Mouse (Mus musculus): Measurements from ENCODE around the gene Gps2. TPM values are rescaled to one million over a fixed set of nuclear protein-coding genes. Genes with fewer than 3 reads are reported as not detected.

Gene Gps2
- polyA plus RNA-seq, 1 experiment, result 37.3 TPM

DNA sequence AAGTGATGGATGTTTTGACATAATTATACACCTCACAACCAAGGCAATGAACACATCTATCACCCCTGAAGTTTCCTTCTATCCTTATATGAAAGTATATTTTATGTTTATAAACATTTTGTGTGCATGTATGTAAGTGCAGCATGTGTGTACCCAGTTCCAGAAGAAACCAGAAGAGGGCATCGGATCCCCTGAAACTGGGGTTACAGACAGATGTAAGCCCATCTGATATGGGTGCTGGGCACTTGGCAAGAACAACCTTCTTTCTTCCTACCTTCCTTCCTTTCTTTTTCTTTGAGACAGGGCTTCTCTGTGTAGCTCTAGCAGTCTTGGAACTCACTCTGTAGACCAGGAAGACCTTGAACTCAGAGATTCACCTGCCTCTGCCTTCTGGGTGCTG, 42.5 kb downstream of the Gps2 start:
- TF ChIP-seq CEBPB (IDR thresholded peaks at IDR 0.05; ENCODE audit: low read depth), result no peak
- TF ChIP-seq CTCF (IDR thresholded peaks at IDR 0.05; ENCODE audit: control insufficient read depth, insufficient read depth, insufficient read length), result no peak
- no peak for TF ChIP-seq MAX (IDR thresholded peaks at IDR 0.05)
- no peak for TF ChIP-seq USF1 (IDR thresholded peaks at IDR 0.05; ENCODE audit: low read depth)
- TF ChIP-seq MYOG (IDR thresholded peaks at IDR 0.05; ENCODE audit: control insufficient read depth, extremely low read depth, insufficient read length), result no peak
- TF ChIP-seq MYOD1 (IDR thresholded peaks at IDR 0.05; ENCODE audit: control insufficient read depth, insufficient read length, low read depth), result no peak
- TF ChIP-seq FOSL1 (IDR thresholded peaks at IDR 0.05; ENCODE audit: insufficient read depth, low read length, poor library complexity, severe bottlenecking), result no peak
- Histone ChIP-seq H3K27me3 (ENCODE audit: control insufficient read depth, insufficient read depth, insufficient read length) (no peaks in the 10 kb centered on the region), H3K79me2 (ENCODE audit: control insufficient read depth, insufficient read depth) (no peaks in the 10 kb centered on the region), H3K79me3 (ENCODE audit: low read depth) (no peaks in the 10 kb centered on the region), H3ac (ENCODE audit: control insufficient read depth, insufficient read length, low read depth) (no peak overlapping the region), H3K36me3 (ENCODE audit: control insufficient read depth, insufficient read depth) (no peaks in the 10 kb centered on the region), H3K4me3 (ENCODE audit: insufficient read depth, poor library complexity, severe bottlenecking) (no peak overlapping the region)

DNA sequence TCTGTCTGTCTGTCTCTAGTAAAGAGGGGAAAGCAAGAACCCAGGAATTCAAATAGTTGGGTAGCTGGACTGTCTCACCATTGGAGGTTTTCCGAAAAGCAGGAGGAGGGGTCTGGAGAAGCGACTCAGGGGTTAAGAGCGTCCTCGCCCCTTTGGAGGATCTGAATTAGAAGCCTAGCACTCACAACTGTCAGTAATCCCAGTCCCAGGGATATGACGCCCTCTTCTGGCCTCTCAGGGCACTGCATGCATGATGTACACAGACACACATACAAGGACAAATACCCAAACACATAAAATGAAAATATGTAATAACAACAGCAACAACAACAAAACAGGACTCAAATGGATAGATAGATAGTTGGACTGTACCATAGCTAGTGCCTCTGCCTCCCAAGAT, 46.9 kb downstream of the Gps2 start:
- Histone ChIP-seq H3K79me3 (ENCODE audit: low read depth) (no peaks in the 10 kb centered on the region), H3K36me3 (ENCODE audit: control insufficient read depth, insufficient read depth) (no peaks in the 10 kb centered on the region), H3K79me2 (ENCODE audit: control insufficient read depth, insufficient read depth) (no peaks in the 10 kb centered on the region), H3ac (ENCODE audit: control insufficient read depth, insufficient read length, low read depth) (no peak overlapping the region), H3K4me3 (ENCODE audit: insufficient read depth, poor library complexity, severe bottlenecking) (no peak overlapping the region), H3K27me3 (ENCODE audit: control insufficient read depth, insufficient read depth, insufficient read length) (peaks cover 20% of the 10 kb centered on the region)
- TF ChIP-seq FOSL1 (IDR thresholded peaks at IDR 0.05; ENCODE audit: insufficient read depth, low read length, poor library complexity, severe bottlenecking) (no peak), CTCF (IDR thresholded peaks at IDR 0.05; ENCODE audit: control insufficient read depth, insufficient read depth, insufficient read length) (peak; percentile 2)

DNA sequence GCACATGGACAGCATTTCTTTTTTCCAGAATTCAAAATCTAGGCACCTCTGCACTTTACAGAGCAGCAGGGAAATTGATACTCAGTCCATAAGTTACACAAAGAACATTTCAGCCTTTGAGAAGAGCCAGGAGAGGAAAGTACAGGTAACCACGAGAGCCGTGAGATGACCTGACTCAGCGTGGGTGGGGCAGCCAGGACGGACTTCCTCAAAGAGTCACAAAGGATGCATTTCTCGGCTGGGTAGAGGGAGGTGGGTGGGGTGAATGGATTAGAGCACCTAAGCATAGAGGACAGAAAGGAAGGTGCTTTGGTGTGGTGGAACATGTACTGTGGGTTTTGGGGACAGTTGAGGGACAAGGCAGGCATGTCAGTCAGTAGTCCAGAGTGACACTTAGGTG, 48.2 kb downstream of the Gps2 start:
- no peaks in the 10 kb centered on the region for H3K36me3 ChIP-seq (ENCODE audit: control insufficient read depth, insufficient read depth)
- H3K4me3 ChIP-seq (ENCODE audit: insufficient read depth, poor library complexity, severe bottlenecking), result no peak overlapping the region
- H3ac ChIP-seq (ENCODE audit: control insufficient read depth, insufficient read length, low read depth), result no peak overlapping the region
- no peaks in the 10 kb centered on the region for H3K79me3 ChIP-seq (ENCODE audit: low read depth)
- TF ChIP-seq MYOD1 (IDR thresholded peaks at IDR 0.05; ENCODE audit: control insufficient read depth, insufficient read length, low read depth) (no peak), CTCF (IDR thresholded peaks at IDR 0.05; ENCODE audit: control insufficient read depth, insufficient read depth, insufficient read length) (no peak), FOSL1 (IDR thresholded peaks at IDR 0.05; ENCODE audit: insufficient read depth, low read length, poor library complexity, severe bottlenecking) (no peak), MAX (IDR thresholded peaks at IDR 0.05) (no peak), CEBPB (IDR thresholded peaks at IDR 0.05; ENCODE audit: low read depth) (no peak), USF1 (IDR thresholded peaks at IDR 0.05; ENCODE audit: low read depth) (no peak), MYOG (IDR thresholded peaks at IDR 0.05; ENCODE audit: control insufficient read depth, extremely low read depth, insufficient read length) (no peak)
- no peaks in the 10 kb centered on the region for H3K79me2 ChIP-seq (ENCODE audit: control insufficient read depth, insufficient read depth)
- peaks cover 27% of the 10 kb centered on the region for H3K27me3 ChIP-seq (ENCODE audit: control insufficient read depth, insufficient read depth, insufficient read length)

DNA sequence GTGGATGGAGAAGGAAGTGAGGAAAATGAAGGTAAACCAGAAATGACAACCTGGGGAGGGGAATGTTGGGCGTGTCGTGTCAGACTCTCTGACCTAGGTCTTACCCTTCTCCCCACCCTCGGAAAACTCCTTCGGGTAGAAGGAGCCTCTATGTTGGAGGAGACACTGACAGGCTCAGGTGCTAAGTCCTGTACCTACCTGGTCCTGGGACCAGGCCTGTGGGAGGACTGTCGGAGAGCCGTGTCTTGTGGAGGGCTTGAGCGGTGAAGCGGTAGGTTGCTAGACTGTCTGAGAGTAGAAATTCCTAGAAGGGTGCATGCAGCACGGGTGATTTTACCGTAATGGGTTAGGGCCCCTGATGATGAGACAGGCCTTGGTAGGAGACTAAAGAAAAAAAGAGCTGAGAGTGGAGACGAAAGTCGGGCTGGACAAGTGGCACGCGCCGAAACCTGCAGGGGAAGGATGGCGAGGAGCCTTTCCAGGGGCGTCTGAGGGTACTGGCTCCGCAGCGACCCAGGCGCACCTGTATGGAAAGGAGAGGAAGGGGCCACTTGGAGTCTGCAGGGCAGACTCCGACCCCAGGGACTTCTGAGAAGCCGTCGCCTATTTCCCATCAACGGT, 51.1 kb downstream of the Gps2 start, which contains the start of gene Cldn7:
Gene Cldn7, plus strand, starts transcription at position 130 of the 621 bp plus-strand sequence.
- peaks cover 27% of the 10 kb centered on the region for H3K27me3 ChIP-seq (ENCODE audit: control insufficient read depth, insufficient read depth, insufficient read length)
- H3K79me2 ChIP-seq (ENCODE audit: control insufficient read depth, insufficient read depth), result no peaks in the 10 kb centered on the region
- peaks cover 20% of the 10 kb centered on the region for H3K36me3 ChIP-seq (ENCODE audit: control insufficient read depth, insufficient read depth)
- no peak within 1 kb of the TSS for H3ac ChIP-seq (ENCODE audit: control insufficient read depth, insufficient read length, low read depth)
- no peaks in the 10 kb centered on the region for H3K79me3 ChIP-seq (ENCODE audit: low read depth)
- H3K4me3 ChIP-seq (ENCODE audit: insufficient read depth, poor library complexity, severe bottlenecking), result no peak within 1 kb of the TSS
- TF ChIP-seq MAX (IDR thresholded peaks at IDR 0.05) (no peak), CEBPB (IDR thresholded peaks at IDR 0.05; ENCODE audit: low read depth) (no peak), MYOD1 (IDR thresholded peaks at IDR 0.05; ENCODE audit: control insufficient read depth, insufficient read length, low read depth) (no peak), FOSL1 (IDR thresholded peaks at IDR 0.05; ENCODE audit: insufficient read depth, low read length, poor library complexity, severe bottlenecking) (no peak), USF1 (IDR thresholded peaks at IDR 0.05; ENCODE audit: low read depth) (no peak), CTCF (IDR thresholded peaks at IDR 0.05; ENCODE audit: control insufficient read depth, insufficient read depth, insufficient read length) (no peak), MYOG (IDR thresholded peaks at IDR 0.05; ENCODE audit: control insufficient read depth, extremely low read depth, insufficient read length) (no peak)

DNA sequence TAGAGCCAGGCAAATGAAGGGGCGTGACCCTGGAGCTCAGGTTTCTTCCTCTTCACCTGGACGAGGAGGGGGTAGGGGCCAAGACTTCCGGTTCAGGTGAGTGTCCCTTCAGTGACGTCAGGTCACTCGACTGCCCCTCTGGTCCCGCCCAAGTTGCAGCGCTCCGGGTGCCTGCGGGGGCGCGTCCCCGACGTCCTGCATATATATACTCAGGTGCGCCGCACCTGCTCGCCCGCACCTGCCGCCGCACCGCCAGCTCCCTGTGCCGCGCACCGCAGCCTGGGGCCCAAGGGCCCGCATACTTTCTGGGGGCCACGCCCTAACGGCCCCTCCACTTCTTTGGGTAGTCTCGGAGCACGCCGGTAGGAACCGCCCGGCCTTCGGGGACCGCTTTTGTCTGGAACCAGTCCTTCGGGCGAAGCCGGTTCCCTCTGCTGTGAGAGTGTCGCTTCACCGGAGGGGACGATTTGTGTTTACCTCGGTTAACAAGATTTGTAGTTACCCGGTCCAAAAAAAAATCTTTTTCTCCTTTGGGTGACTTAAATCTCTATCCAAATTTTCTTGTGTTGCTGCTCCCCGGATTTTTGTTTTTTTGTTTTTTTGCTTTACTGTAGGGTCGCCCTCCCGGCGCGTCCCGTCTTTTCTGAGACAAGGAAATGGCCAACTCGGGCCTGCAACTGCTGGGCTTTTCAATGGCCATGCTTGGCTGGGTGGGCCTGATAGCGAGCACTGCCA, 51.8 kb downstream of the Gps2 start:
- H3K4me3 ChIP-seq (ENCODE audit: insufficient read depth, poor library complexity, severe bottlenecking), result no peak overlapping the region
- peaks cover 27% of the 10 kb centered on the region for H3K27me3 ChIP-seq (ENCODE audit: control insufficient read depth, insufficient read depth, insufficient read length)
- no peak overlapping the region for H3ac ChIP-seq (ENCODE audit: control insufficient read depth, insufficient read length, low read depth)
- H3K36me3 ChIP-seq (ENCODE audit: control insufficient read depth, insufficient read depth), result peaks cover 27% of the 10 kb centered on the region
- no peaks in the 10 kb centered on the region for H3K79me2 ChIP-seq (ENCODE audit: control insufficient read depth, insufficient read depth)
- TF ChIP-seq MYOD1 (IDR thresholded peaks at IDR 0.05; ENCODE audit: control insufficient read depth, insufficient read length, low read depth) (no peak), MAX (IDR thresholded peaks at IDR 0.05) (no peak), USF1 (IDR thresholded peaks at IDR 0.05; ENCODE audit: low read depth) (no peak), CTCF (IDR thresholded peaks at IDR 0.05; ENCODE audit: control insufficient read depth, insufficient read depth, insufficient read length) (no peak), CEBPB (IDR thresholded peaks at IDR 0.05; ENCODE audit: low read depth) (no peak), MYOG (IDR thresholded peaks at IDR 0.05; ENCODE audit: control insufficient read depth, extremely low read depth, insufficient read length) (no peak), FOSL1 (IDR thresholded peaks at IDR 0.05; ENCODE audit: insufficient read depth, low read length, poor library complexity, severe bottlenecking) (no peak)
- no peaks in the 10 kb centered on the region for H3K79me3 ChIP-seq (ENCODE audit: low read depth)

Small RNA genes within 50 kb of the gene (microRNA-seq; reads per million reads assigned to microRNA genes)
- gene Mir6924 (ENCODE audit: borderline microRNAs expressed), result not detected

Other genes with a start within 250 kb of the Gps2 start
- gene Cd68, start 247.7 kb upstream of the Gps2 start, polyA plus RNA-seq (2012; fragmentation: generic; extraction: Trizol), result 1.5 TPM
- gene Eif4a1, start 241.5 kb upstream of the Gps2 start, polyA plus RNA-seq (2012; fragmentation: generic; extraction: Trizol), result 1,304 TPM
- gene Senp3, start 231.8 kb upstream of the Gps2 start, polyA plus RNA-seq (2012; fragmentation: generic; extraction: Trizol), result 89.0 TPM
- 0.28 TPM for gene Tnfsf13, start 228.1 kb upstream of the Gps2 start, polyA plus RNA-seq (2012; fragmentation: generic; extraction: Trizol)
- 6.4 TPM for gene Tnfsf12, start 218.0 kb upstream of the Gps2 start, polyA plus RNA-seq (2012; fragmentation: generic; extraction: Trizol)
- gene Tnfsfm13, start 217.8 kb upstream of the Gps2 start, polyA plus RNA-seq (2012; fragmentation: generic; extraction: Trizol), result 1.5 TPM
- gene Polr2a, start 155.3 kb upstream of the Gps2 start, polyA plus RNA-seq (2012; fragmentation: generic; extraction: Trizol), result 84.2 TPM
- 0.08 TPM for gene Slc35g3, start 151.9 kb upstream of the Gps2 start, polyA plus RNA-seq (2012; fragmentation: generic; extraction: Trizol)
- gene Zbtb4, start 148.0 kb upstream of the Gps2 start, polyA plus RNA-seq (2012; fragmentation: generic; extraction: Trizol), result 3.0 TPM
- 37.7 TPM for gene Chrnb1, start 117.9 kb upstream of the Gps2 start, polyA plus RNA-seq (2012; fragmentation: generic; extraction: Trizol)
- gene Fgf11, start 112.0 kb upstream of the Gps2 start, polyA plus RNA-seq (2012; fragmentation: generic; extraction: Trizol), result 4.2 TPM
- 0.32 TPM for gene Tmem102, start 108.3 kb upstream of the Gps2 start, polyA plus RNA-seq (2012; fragmentation: generic; extraction: Trizol)
- not detected for gene Gm39566, start 98.6 kb upstream of the Gps2 start, polyA plus RNA-seq (2012; fragmentation: generic; extraction: Trizol)
- gene Spem2, start 95.4 kb upstream of the Gps2 start, polyA plus RNA-seq (2012; fragmentation: generic; extraction: Trizol), result not detected
- not detected for gene Spem1, start 91.7 kb upstream of the Gps2 start, polyA plus RNA-seq (2012; fragmentation: generic; extraction: Trizol)
- gene Nlgn2, start 76.1 kb upstream of the Gps2 start, polyA plus RNA-seq (2012; fragmentation: generic; extraction: Trizol), result 10.7 TPM
- 260 TPM for gene Tmem256, start 75.4 kb upstream of the Gps2 start, polyA plus RNA-seq (2012; fragmentation: generic; extraction: Trizol)
- 82.7 TPM for gene Plscr3, start 67.5 kb upstream of the Gps2 start, polyA plus RNA-seq (2012; fragmentation: generic; extraction: Trizol)
- not detected for gene Tnk1, start 55.2 kb upstream of the Gps2 start, polyA plus RNA-seq (2012; fragmentation: generic; extraction: Trizol)
- gene Tmem95, start 35.9 kb upstream of the Gps2 start, polyA plus RNA-seq (2012; fragmentation: generic; extraction: Trizol), result not detected
- 17.2 TPM for gene Kctd11, start 32.5 kb upstream of the Gps2 start, polyA plus RNA-seq (2012; fragmentation: generic; extraction: Trizol)
- gene Acap1, start 18.3 kb upstream of the Gps2 start, polyA plus RNA-seq (2012; fragmentation: generic; extraction: Trizol), result 0.21 TPM
- gene 2810408A11Rik, start 12.9 kb upstream of the Gps2 start, polyA plus RNA-seq (2012; fragmentation: generic; extraction: Trizol), result 2.4 TPM
- 38.4 TPM for gene Neurl4, start 12.8 kb upstream of the Gps2 start, polyA plus RNA-seq (2012; fragmentation: generic; extraction: Trizol)
- 2,142 TPM for gene Eif5a, start 8.1 kb downstream of the Gps2 start, polyA plus RNA-seq (2012; fragmentation: generic; extraction: Trizol)
- gene Ybx2, start 21.9 kb downstream of the Gps2 start, polyA plus RNA-seq (2012; fragmentation: generic; extraction: Trizol), result 0.02 TPM
- 0.53 TPM for gene Slc2a4, start 34.3 kb downstream of the Gps2 start, polyA plus RNA-seq (2012; fragmentation: generic; extraction: Trizol)
- 0.06 TPM for gene Cldn7, start 50.9 kb downstream of the Gps2 start, polyA plus RNA-seq (2012; fragmentation: generic; extraction: Trizol)
- gene Ctdnep1, start 67.3 kb downstream of the Gps2 start, polyA plus RNA-seq (2012; fragmentation: generic; extraction: Trizol), result 141 TPM
- gene Elp5, start 68.6 kb downstream of the Gps2 start, polyA plus RNA-seq (2012; fragmentation: generic; extraction: Trizol), result 111 TPM
- gene Gabarap, start 77.3 kb downstream of the Gps2 start, polyA plus RNA-seq (2012; fragmentation: generic; extraction: Trizol), result 362 TPM
- 93.4 TPM for gene Phf23, start 81.9 kb downstream of the Gps2 start, polyA plus RNA-seq (2012; fragmentation: generic; extraction: Trizol)
- gene Dvl2, start 86.7 kb downstream of the Gps2 start, polyA plus RNA-seq (2012; fragmentation: generic; extraction: Trizol), result 36.4 TPM
- 87.8 TPM for gene Acadvl, start 101.5 kb downstream of the Gps2 start, polyA plus RNA-seq (2012; fragmentation: generic; extraction: Trizol)
- gene Dlg4, start 103.1 kb downstream of the Gps2 start, polyA plus RNA-seq (2012; fragmentation: generic; extraction: Trizol), result 25.3 TPM
- gene Asgr1, start 140.2 kb downstream of the Gps2 start, polyA plus RNA-seq (2012; fragmentation: generic; extraction: Trizol), result 4.0 TPM
- gene Asgr2, start 178.8 kb downstream of the Gps2 start, polyA plus RNA-seq (2012; fragmentation: generic; extraction: Trizol), result 1.3 TPM
- gene Mgl2, start 216.4 kb downstream of the Gps2 start, polyA plus RNA-seq (2012; fragmentation: generic; extraction: Trizol), result 1.8 TPM
- gene Clec10a, start 242.3 kb downstream of the Gps2 start, polyA plus RNA-seq (2012; fragmentation: generic; extraction: Trizol), result 0.20 TPM